Mouse (Mus musculus) testis, adult 2 months (tissue): ENCODE results near the gene Fam129a.

Experiments
- CTCF ChIP-seq: fragments of 200-500 bp; IDR thresholded peaks from 2 replicates; pipeline ENCODE4 v1.5.1; 2012; ENCODE audit warnings: low read depth, mild to moderate bottlenecking, inconsistent platforms, low read length, moderate library complexity; ENCODE audit not compliant: control insufficient read depth, insufficient read depth, insufficient replicate concordance
- POLR2A ChIP-seq: fragments of 200-500 bp; IDR thresholded peaks from 2 replicates; pipeline ENCODE4 v1.6.1; 2012; ENCODE audit warnings: low read depth, mild to moderate bottlenecking, inconsistent platforms, low read length, moderate library complexity; ENCODE audit not compliant: control insufficient read depth

DNA sequence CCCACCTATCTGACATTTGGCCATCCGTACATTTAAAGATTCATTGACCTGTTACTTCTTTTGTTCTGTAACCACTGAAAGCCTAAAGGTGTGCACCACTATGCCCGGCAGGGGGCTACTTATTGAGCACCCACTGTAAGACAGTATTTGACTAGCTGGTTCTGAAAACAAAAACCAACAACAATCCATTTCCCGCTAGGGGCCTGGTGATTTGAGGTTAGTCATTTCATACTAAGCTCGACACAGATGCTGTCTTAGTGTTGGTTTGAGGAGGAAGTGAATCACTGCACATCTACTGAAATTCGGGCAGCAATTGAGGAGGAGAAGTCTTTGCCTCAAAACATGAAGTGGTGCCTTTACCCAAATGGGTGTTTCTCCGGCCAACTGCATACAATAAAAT lies 89.9 kb downstream of the Fam129a start:
- TF ChIP-seq CTCF (no peak), POLR2A (no peak)
